Mouse (Mus musculus): Measurements from ENCODE around the gene Snx29. TPM values are rescaled to one million over a fixed set of nuclear protein-coding genes. Genes with fewer than 3 reads are reported as not detected.

The Snx29 gene
- polyA plus RNA-seq, 1 experiment = 4.9 TPM

DNA sequence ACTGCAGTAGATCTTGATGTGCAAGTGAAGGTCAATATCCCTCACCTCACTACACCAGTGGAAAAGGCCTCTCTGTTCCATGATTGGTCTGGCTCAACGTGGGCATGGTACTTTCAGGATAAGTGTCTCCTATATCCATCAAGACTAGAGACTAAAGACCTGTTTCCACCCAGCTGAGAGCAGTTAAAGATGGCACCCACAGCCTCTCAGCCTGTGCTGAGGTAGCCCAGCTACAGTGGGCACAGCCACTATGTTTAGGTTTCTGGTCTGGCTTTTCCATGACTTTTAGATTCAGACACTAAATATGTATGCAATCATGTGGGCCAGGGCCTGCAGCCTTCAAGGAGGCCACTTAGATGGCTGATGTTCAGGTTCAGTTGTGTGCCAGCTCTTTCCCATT lies 345.7 kb downstream of the Snx29 start:
- TF ChIP-seq CTCF (IDR thresholded peaks at IDR 0.05; ENCODE audit: borderline replicate concordance, insufficient read depth, low read length) (no peak), POLR2A (IDR thresholded peaks at IDR 0.05; ENCODE audit: low read depth, low read length) (no peak)
- H3K27ac ChIP-seq (ENCODE audit: insufficient read depth, low read length) = no peak overlapping the region
- H3K4me1 ChIP-seq (ENCODE audit: control insufficient read depth, insufficient read depth, low read length) = no peaks in the 10 kb centered on the region
- no peak overlapping the region for H3K4me3 ChIP-seq (ENCODE audit: insufficient read depth, low read length)

DNA sequence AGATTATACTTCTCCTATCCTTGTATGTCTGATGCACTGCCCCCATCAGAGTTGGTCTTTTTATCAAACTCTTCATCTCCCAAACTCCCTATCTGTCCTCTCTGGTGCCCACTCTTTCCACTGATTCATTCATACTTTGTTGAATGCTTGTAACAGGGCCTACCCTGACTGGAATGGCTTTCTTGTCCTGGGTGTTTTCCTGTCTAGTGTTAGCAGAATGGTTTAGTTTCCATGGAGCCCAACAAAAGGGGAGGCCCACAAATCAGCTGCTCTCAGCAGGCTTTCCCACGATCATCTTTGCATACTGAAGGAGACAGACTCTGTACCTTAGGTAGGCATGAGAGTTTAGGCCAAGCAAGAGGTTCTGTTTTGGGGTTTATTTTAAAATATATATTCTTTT lies 346.2 kb downstream of the Snx29 start:
- Histone ChIP-seq H3K4me3 (ENCODE audit: insufficient read depth, low read length) (no peak overlapping the region), H3K4me1 (ENCODE audit: control insufficient read depth, insufficient read depth, low read length) (no peaks in the 10 kb centered on the region), H3K27ac (ENCODE audit: insufficient read depth, low read length) (no peak overlapping the region)
- TF ChIP-seq POLR2A (IDR thresholded peaks at IDR 0.05; ENCODE audit: low read depth, low read length) (no peak), CTCF (IDR thresholded peaks at IDR 0.05; ENCODE audit: borderline replicate concordance, insufficient read depth, low read length) (no peak)

DNA sequence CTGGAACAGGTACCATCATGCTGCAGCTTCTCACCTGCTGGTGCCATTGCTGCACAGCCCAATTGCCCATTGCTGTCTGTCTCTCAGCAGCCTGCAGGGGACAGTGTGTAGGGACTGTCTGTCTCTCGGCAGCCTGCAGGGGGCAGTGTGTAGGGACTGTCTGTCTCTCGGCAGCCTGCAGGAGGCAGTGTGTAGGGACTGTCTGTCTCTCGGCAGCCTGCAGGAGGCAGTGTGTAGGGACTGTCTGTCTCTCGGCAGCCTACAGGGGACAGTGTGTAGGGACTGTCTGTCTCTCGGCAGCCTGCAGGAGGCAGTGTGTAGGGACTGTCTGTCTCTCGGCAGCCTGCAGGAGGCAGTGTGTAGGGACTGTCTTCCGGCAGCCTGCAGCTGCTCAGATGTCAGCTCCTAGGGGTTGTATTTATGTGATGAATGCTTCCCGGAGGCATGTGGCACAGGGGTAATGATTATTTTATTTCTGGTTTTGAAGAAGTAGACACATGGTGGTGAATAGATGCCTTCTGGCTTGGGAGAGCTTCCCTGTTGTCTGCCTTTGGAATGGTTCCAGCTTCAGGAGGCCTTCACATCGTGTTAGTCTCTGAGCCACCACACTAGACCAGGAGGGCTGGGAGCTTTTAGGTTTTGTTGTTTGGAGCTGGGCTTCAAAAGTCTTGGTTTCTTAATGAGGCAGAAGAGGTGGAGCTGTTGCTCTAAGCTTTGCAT lies 347.7 kb downstream of the Snx29 start:
- no peak overlapping the region for H3K27ac ChIP-seq (ENCODE audit: insufficient read depth, low read length)
- H3K4me1 ChIP-seq (ENCODE audit: control insufficient read depth, insufficient read depth, low read length) = no peaks in the 10 kb centered on the region
- H3K4me3 ChIP-seq (ENCODE audit: insufficient read depth, low read length) = no peak overlapping the region
- TF ChIP-seq POLR2A (IDR thresholded peaks at IDR 0.05; ENCODE audit: low read depth, low read length) = no peak
- no peak for TF ChIP-seq CTCF (IDR thresholded peaks at IDR 0.05; ENCODE audit: borderline replicate concordance, insufficient read depth, low read length)

DNA sequence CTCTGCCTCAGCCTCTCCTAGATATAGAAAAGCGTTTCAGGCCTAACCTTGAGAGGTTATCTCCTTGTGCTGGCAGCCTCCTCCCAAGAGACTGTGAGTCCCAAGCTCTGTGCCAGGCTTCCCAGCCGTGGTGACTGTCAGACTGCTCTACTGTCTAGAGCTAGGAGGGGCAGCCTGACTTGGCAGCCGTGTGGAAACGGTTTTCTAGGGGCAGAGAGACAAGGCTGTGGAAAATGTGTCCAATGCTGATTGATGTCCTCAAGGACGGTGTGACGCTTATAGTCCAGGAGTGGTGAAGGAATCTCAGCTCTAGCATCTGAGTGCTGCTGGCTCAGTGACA lies 348.2 kb downstream of the Snx29 start:
- Histone ChIP-seq H3K4me3 (ENCODE audit: insufficient read depth, low read length) (no peak overlapping the region), H3K27ac (ENCODE audit: insufficient read depth, low read length) (no peak overlapping the region), H3K4me1 (ENCODE audit: control insufficient read depth, insufficient read depth, low read length) (no peaks in the 10 kb centered on the region)
- TF ChIP-seq CTCF (IDR thresholded peaks at IDR 0.05; ENCODE audit: borderline replicate concordance, insufficient read depth, low read length) = no peak
- TF ChIP-seq POLR2A (IDR thresholded peaks at IDR 0.05; ENCODE audit: low read depth, low read length) = no peak

DNA sequence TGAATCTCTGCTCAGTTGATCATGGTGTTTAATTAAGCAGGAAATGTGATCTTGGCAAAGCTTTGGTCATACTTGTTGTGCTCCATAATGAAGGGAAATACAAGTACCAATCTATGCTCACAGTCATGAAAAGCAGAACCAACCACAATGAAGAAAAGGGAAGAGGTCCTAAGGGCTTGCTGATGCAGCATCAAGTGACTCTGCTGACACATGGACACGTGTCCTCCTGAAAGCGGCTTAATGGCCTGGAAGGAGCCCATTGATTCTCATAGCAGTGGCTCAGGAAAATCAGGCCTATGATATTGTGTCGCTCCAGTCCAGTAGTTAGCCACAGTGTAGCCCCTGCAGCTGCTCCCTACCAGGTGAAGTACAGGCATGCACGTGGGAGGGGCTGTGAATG lies 353.3 kb downstream of the Snx29 start:
- TF ChIP-seq CTCF (IDR thresholded peaks at IDR 0.05; ENCODE audit: borderline replicate concordance, insufficient read depth, low read length) (no peak), POLR2A (IDR thresholded peaks at IDR 0.05; ENCODE audit: low read depth, low read length) (no peak)
- H3K4me3 ChIP-seq (ENCODE audit: insufficient read depth, low read length) = no peak overlapping the region
- no peaks in the 10 kb centered on the region for H3K4me1 ChIP-seq (ENCODE audit: control insufficient read depth, insufficient read depth, low read length)

DNA sequence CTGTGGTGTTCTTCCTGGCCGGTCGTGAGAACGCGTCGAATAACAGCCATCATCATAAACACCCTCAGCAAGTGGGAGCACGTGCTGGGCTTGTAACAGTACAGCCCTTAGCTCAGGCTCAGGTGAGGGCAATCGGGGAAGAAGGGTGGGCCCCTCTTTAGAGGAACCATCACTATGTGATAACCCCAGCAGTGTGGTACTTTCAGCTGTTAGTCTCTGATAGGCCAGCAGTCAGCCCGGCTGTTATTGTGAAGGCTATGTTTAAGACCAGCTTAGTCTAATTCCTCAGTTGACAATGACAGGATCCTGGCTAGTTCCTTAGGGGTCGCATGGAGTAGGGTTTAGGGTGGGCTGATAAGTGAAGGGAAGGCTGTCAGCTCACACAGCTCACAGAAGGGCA lies 362.6 kb downstream of the Snx29 start:
- H3K27ac ChIP-seq (ENCODE audit: insufficient read depth, low read length) = no peak overlapping the region
- TF ChIP-seq CTCF (IDR thresholded peaks at IDR 0.05; ENCODE audit: borderline replicate concordance, insufficient read depth, low read length) = no peak
- TF ChIP-seq POLR2A (IDR thresholded peaks at IDR 0.05; ENCODE audit: low read depth, low read length) = no peak
- H3K4me3 ChIP-seq (ENCODE audit: insufficient read depth, low read length) = no peak overlapping the region

More for the DNA sequence above, 353.3 kb downstream of the Snx29 start:
- no peak overlapping the region for H3K27ac ChIP-seq (ENCODE audit: insufficient read depth, low read length)

DNA sequence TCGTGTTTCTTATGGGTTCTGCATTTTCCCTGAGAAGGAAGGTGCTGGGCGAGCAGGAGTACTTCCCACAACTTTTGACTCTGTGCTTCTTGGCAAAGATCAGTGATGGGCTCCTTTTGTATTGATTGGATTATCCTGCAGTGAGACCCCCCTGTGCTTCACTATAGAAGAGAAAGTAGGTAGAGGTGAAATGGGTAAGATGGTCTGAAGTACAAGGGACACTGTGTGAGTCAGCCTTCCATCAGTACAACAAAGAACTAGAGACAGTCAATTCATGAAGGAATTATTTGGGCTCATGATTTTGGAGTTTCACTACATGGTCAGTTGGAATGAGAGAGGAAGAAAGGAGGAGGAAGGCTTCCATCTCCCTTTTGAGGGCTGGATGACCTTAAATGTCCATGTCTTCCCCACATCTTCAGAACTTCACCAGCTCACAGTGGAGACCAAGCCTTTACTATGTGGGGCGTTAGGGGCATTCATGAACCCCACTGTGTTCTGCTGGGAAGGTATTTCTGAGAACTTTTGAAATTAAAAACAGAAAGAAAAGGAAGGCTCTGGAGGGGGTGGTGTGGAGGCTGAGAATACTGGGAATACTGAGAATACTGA lies 363.1 kb downstream of the Snx29 start:
- Histone ChIP-seq H3K4me1 (ENCODE audit: control insufficient read depth, insufficient read depth, low read length) (no peaks in the 10 kb centered on the region; the same call in 1 of the 2 replicates), H3K27ac (ENCODE audit: insufficient read depth, low read length) (no peak overlapping the region), H3K4me3 (ENCODE audit: insufficient read depth, low read length) (no peak overlapping the region)
- TF ChIP-seq POLR2A (IDR thresholded peaks at IDR 0.05; ENCODE audit: low read depth, low read length) = no peak
- TF ChIP-seq CTCF (IDR thresholded peaks at IDR 0.05; ENCODE audit: borderline replicate concordance, insufficient read depth, low read length) = no peak

More for the DNA sequence above, 362.6 kb downstream of the Snx29 start:
- H3K4me1 ChIP-seq (ENCODE audit: control insufficient read depth, insufficient read depth, low read length) = no peaks in the 10 kb centered on the region

DNA sequence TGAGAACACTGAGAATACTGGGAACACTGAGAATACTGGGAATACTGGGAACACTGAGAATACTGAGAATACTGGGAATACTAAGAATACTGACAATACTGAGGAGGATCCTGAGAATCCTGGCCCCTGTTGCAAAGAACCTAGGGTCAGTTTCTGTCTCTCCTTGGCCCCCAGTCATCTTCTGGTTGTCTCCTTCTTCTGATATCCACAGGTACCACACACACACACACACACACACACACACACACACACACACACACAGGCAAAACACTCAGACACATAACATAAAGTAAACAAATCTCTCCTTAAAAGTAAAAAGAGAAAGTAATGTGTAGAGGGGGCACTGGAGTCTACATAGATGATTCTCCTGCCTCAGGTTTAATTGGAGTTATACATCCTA lies 365.1 kb downstream of the Snx29 start:
- Histone ChIP-seq H3K4me3 (ENCODE audit: insufficient read depth, low read length) (no peak overlapping the region), H3K4me1 (ENCODE audit: control insufficient read depth, insufficient read depth, low read length) (no peaks in the 10 kb centered on the region; the same call in 1 of the 2 replicates), H3K27ac (ENCODE audit: insufficient read depth, low read length) (no peak overlapping the region)
- TF ChIP-seq POLR2A (IDR thresholded peaks at IDR 0.05; ENCODE audit: low read depth, low read length) = no peak
- no peak for TF ChIP-seq CTCF (IDR thresholded peaks at IDR 0.05; ENCODE audit: borderline replicate concordance, insufficient read depth, low read length)

DNA sequence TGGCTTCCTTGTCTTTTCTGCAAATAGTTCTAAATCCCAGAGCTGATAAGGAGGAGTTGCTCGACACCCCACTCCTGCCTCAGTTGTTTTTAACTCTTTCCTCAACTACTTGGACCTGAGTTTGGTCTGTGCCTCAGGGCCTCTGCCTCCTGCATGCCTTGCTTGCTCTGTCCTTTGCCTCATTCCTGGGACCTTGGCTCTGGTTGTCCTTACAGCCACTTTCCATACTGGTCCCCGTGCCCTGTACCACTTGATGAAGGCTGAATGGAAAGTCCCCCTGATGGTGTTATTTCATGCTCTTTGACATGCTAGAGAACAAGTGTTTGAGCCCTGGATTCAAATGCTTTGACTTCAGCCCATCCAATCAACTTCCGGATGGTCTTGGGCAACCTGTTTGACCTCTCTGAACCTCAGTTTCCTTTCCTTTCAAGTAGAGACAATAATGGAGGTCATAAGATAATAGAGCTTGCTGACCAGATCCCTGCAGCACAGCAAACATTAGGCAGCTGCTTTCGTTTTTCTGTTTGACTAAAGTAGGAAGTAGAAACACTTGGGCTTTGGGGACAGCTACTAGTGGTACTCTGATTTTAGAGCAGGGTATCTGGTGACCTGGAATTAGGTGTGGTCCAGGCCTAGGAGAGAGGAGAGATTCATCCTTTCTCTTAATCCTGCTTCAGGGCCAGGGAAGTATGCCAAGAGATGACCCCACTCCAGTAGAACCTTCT lies 365.7 kb downstream of the Snx29 start:
- TF ChIP-seq POLR2A (IDR thresholded peaks at IDR 0.05; ENCODE audit: low read depth, low read length) (no peak), CTCF (IDR thresholded peaks at IDR 0.05; ENCODE audit: borderline replicate concordance, insufficient read depth, low read length) (no peak)
- Histone ChIP-seq H3K4me3 (ENCODE audit: insufficient read depth, low read length) (no peak overlapping the region), H3K4me1 (ENCODE audit: control insufficient read depth, insufficient read depth, low read length) (no peaks in the 10 kb centered on the region; the same call in 1 of the 2 replicates), H3K27ac (ENCODE audit: insufficient read depth, low read length) (no peak overlapping the region)

DNA sequence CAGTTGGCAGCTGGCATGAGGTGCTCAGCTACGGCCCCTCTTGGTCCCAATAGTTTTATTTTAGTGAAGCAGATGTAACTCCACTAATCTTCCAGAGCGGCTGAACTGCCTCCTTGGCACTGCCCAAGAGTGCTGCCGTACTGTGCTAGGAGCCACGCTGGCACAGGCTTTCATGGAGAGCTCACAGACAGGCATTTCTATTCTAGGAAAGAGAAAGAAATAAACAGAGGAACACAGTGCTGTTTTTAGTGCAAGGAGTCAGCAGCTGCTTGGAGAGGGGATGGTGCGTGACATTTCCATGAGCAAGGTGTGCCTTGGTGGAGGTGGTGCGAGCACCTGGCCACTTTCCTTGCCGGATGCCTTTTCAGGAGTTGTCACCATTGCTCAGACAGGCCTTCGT lies 367.4 kb downstream of the Snx29 start:
- no peak overlapping the region for H3K27ac ChIP-seq (ENCODE audit: insufficient read depth, low read length)
- H3K4me1 ChIP-seq (ENCODE audit: control insufficient read depth, insufficient read depth, low read length) = no peaks in the 10 kb centered on the region; the same call in 1 of the 2 replicates
- H3K4me3 ChIP-seq (ENCODE audit: insufficient read depth, low read length) = no peak overlapping the region
- no peak for TF ChIP-seq CTCF (IDR thresholded peaks at IDR 0.05; ENCODE audit: borderline replicate concordance, insufficient read depth, low read length)
- no peak for TF ChIP-seq POLR2A (IDR thresholded peaks at IDR 0.05; ENCODE audit: low read depth, low read length)

All from embryonic fibroblast, embryonic 13.5 days (primary cell).